Mouse (Mus musculus): Measurements from ENCODE around the gene Megf9. TPM values are rescaled to one million over a fixed set of nuclear protein-coding genes. Genes with fewer than 3 reads are reported as not detected.

Gene Megf9
- polyA plus RNA-seq, 1 experiment from 2014 or later = 27.8 TPM

GRCm38 (mm10) chr4:70396701-70397100 lies 138.1 kb downstream of the Megf9 start:
- WGBS = 90% methylated on average over 5 of the region's 5 CpGs
- no peak overlapping the region for H3K4me3 ChIP-seq (ENCODE audit: low read depth, low read length)
- no peak overlapping the region for H3K4me2 ChIP-seq (replicated peaks; ENCODE audit: low read depth, low read length)
- H3K27ac ChIP-seq (ENCODE audit: low read depth, low read length) = no peak overlapping the region
- H3K27me3 ChIP-seq (ENCODE audit: control insufficient read depth, insufficient read depth, low read length) = no peaks in the 10 kb centered on the region
- H3K9ac ChIP-seq (ENCODE audit: low read depth, low read length) = no peak overlapping the region
- DNase-seq (ENCODE audit: low spot score) = no peak
- H3K9me3 ChIP-seq (ENCODE audit: control insufficient read depth, low read length) = no peaks in the 10 kb centered on the region
- no peaks in the 10 kb centered on the region for H3K36me3 ChIP-seq (ENCODE audit: control insufficient read depth, insufficient read depth, low read length)
- H3K4me1 ChIP-seq (replicated peaks; ENCODE audit: control insufficient read depth, insufficient read depth, low read length) = no peaks in the 10 kb centered on the region
- ATAC-seq (ENCODE audit: low FRiP score) = no peak

DNA sequence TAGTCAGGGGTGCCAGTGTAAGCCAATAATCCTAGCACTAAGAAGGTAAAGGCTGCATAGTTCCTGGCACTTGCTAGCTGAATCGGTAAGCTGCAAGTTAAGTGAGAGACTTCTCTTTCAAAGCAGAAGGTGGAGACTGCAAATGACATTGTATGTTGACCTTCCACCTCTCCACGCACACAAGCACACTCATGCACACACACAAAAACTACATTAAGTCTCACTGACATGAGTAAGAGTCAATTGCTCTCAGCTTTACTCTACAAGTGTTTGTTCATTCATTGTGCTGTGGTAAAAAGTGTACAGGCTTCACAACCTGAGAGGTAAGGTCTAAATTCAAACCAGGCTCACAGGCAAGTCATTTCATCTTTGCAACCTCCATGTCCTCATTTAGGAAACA lies 140.1 kb downstream of the Megf9 start:
- no peak overlapping the region for H3K9ac ChIP-seq (ENCODE audit: low read depth, low read length)
- no peak overlapping the region for H3K4me3 ChIP-seq (ENCODE audit: low read depth, low read length)
- no peak for ATAC-seq (ENCODE audit: low FRiP score)
- H3K9me3 ChIP-seq (ENCODE audit: control insufficient read depth, low read length) = no peaks in the 10 kb centered on the region
- H3K27me3 ChIP-seq (ENCODE audit: control insufficient read depth, insufficient read depth, low read length) = no peaks in the 10 kb centered on the region
- no peak overlapping the region for H3K27ac ChIP-seq (ENCODE audit: low read depth, low read length)
- no peak overlapping the region for H3K4me2 ChIP-seq (replicated peaks; ENCODE audit: low read depth, low read length)
- DNase-seq (ENCODE audit: low spot score) = no peak
- WGBS = 91% methylated on average over 2 of the region's 2 CpGs
- H3K36me3 ChIP-seq (ENCODE audit: control insufficient read depth, insufficient read depth, low read length) = no peaks in the 10 kb centered on the region
- H3K4me1 ChIP-seq (replicated peaks; ENCODE audit: control insufficient read depth, insufficient read depth, low read length) = no peaks in the 10 kb centered on the region

- Histone ChIP-seq H3K27me3 (ENCODE audit: control insufficient read depth, insufficient read depth, low read length) (no peaks in the 10 kb centered on the region), H3K27ac (ENCODE audit: low read depth, low read length) (no peak overlapping the region), H3K4me3 (ENCODE audit: low read depth, low read length) (no peak overlapping the region), H3K36me3 (ENCODE audit: control insufficient read depth, insufficient read depth, low read length) (no peaks in the 10 kb centered on the region), H3K4me1 (replicated peaks; ENCODE audit: control insufficient read depth, insufficient read depth, low read length) (no peaks in the 10 kb centered on the region), H3K9me3 (ENCODE audit: control insufficient read depth, low read length) (no peaks in the 10 kb centered on the region), H3K9ac (ENCODE audit: low read depth, low read length) (no peak overlapping the region), H3K4me2 (replicated peaks; ENCODE audit: low read depth, low read length) (no peak overlapping the region)
- ATAC-seq (ENCODE audit: low FRiP score) (no peak), DNase-seq (ENCODE audit: low spot score) (no peak)
- WGBS = 92% methylated on average over 11 of the region's 11 CpGs
Measured at GRCm38 (mm10) chr4:70391760-70392372, 142.9 kb downstream of the Megf9 start.

DNA sequence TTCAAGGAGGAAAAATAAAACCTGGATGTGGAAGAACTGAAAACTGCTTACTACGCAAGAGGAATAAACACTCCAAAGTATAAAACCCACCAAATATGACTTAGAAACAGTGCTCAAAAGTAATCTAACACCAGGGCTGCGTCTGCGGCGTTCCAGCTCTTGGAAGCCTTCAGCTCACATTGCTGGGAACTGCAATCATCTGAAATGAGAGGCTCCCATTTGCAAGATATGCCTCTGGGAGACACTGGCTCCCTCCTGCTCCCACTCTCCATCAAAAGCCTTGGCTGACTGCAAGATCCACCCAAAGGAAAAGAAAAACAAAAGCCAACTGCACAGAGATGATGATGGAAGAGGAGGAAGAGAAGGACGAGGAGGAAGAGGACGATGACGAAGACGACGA lies 143.7 kb downstream of the Megf9 start:
- H3K4me3 ChIP-seq (ENCODE audit: low read depth, low read length) = no peak overlapping the region
- 87% methylated on average over 9 of the region's 9 CpGs for WGBS
- H3K27ac ChIP-seq (ENCODE audit: low read depth, low read length) = no peak overlapping the region
- no peak overlapping the region for H3K9ac ChIP-seq (ENCODE audit: low read depth, low read length)
- ATAC-seq (ENCODE audit: low FRiP score) = no peak
- H3K4me1 ChIP-seq (replicated peaks; ENCODE audit: control insufficient read depth, insufficient read depth, low read length) = no peaks in the 10 kb centered on the region
- H3K9me3 ChIP-seq (ENCODE audit: control insufficient read depth, low read length) = no peaks in the 10 kb centered on the region
- DNase-seq (ENCODE audit: low spot score) = no peak
- no peaks in the 10 kb centered on the region for H3K27me3 ChIP-seq (ENCODE audit: control insufficient read depth, insufficient read depth, low read length)
- no peak overlapping the region for H3K4me2 ChIP-seq (replicated peaks; ENCODE audit: low read depth, low read length)
- no peaks in the 10 kb centered on the region for H3K36me3 ChIP-seq (ENCODE audit: control insufficient read depth, insufficient read depth, low read length)

DNA sequence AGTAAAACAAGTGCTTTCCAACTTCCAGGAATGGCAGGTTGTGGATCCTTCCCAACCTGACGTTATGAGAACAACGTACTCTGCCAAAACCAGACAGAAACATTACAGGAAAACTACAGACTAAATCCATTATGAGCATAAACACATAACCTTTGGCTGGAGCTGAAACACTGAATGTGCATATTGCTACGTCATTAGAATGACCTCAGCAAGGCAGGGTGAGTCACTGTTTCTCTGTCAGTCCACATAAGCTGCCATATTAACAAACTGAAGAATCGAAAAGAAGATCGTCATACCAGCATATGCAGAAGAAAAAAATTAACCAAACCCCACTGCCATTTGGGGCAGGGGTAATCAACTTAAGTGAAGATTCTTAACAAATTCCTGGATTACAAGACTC lies 148.6 kb downstream of the Megf9 start:
- Histone ChIP-seq H3K27ac (ENCODE audit: low read depth, low read length) (no peak overlapping the region), H3K36me3 (ENCODE audit: control insufficient read depth, insufficient read depth, low read length) (no peaks in the 10 kb centered on the region), H3K27me3 (ENCODE audit: control insufficient read depth, insufficient read depth, low read length) (no peaks in the 10 kb centered on the region), H3K4me1 (replicated peaks; ENCODE audit: control insufficient read depth, insufficient read depth, low read length) (no peaks in the 10 kb centered on the region), H3K4me3 (ENCODE audit: low read depth, low read length) (no peak overlapping the region), H3K9ac (ENCODE audit: low read depth, low read length) (no peak overlapping the region), H3K4me2 (replicated peaks; ENCODE audit: low read depth, low read length) (no peak overlapping the region), H3K9me3 (ENCODE audit: control insufficient read depth, low read length) (no peaks in the 10 kb centered on the region)
- DNase-seq (ENCODE audit: low spot score) (no peak), ATAC-seq (ENCODE audit: low FRiP score) (no peak)
- 93% methylated on average over 5 of the region's 5 CpGs for WGBS

DNA sequence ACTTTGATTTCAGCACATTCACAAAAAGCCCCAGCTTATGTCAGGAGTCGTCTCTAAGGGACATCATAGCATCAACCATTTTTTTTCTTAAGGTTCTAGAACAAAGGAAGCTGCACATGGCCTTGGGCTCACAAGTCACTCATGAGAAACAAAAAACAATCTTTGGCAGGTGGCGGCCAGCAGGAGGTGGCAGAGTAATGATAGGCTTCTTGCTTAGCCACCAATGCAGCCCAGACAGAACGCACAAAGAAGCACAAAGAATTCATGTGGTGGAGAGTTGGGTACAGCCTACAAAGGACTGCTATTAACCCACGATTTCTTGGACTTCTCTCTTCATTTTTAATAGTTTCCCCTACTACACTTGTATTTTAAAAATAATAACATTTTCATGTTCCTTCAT lies 157.4 kb downstream of the Megf9 start:
- no peaks in the 10 kb centered on the region for H3K36me3 ChIP-seq (ENCODE audit: control insufficient read depth, insufficient read depth, low read length)
- DNase-seq (ENCODE audit: low spot score) = no peak
- H3K4me3 ChIP-seq (ENCODE audit: low read depth, low read length) = no peak overlapping the region
- no peaks in the 10 kb centered on the region for H3K9me3 ChIP-seq (ENCODE audit: control insufficient read depth, low read length)
- H3K27ac ChIP-seq (ENCODE audit: low read depth, low read length) = no peak overlapping the region
- H3K4me1 ChIP-seq (replicated peaks; ENCODE audit: control insufficient read depth, insufficient read depth, low read length) = no peaks in the 10 kb centered on the region
- no peak overlapping the region for H3K4me2 ChIP-seq (replicated peaks; ENCODE audit: low read depth, low read length)
- no peak overlapping the region for H3K9ac ChIP-seq (ENCODE audit: low read depth, low read length)
- H3K27me3 ChIP-seq (ENCODE audit: control insufficient read depth, insufficient read depth, low read length) = no peaks in the 10 kb centered on the region
- ATAC-seq (ENCODE audit: low FRiP score) = no peak
- 77% methylated on average over 4 of the region's 4 CpGs for WGBS

Other genes starting within 250 kb of the Megf9 start
- 18.6 and 20.2 TPM in 2 replicates for gene Cdk5rap2, start 124.6 kb downstream of the Megf9 start, polyA plus RNA-seq (2014; fragmentation: Nextera tagmentation; extraction: Ambion mirVana)

All from hindbrain, embryonic 11.5 days (tissue).